Mouse (Mus musculus) embryonic stem cell, embryonic (primary cell): ENCODE measurements at regions not wholly inside any gene's neighbourhood (a gene's known extent, or its start where the extent isn't known, plus 50 kb on each side); places are given as distances from the start of the nearest gene placed in this dataset.

ENCODE experiments used
- CTCF ChIA-PET, 4 experiments: fragments of 300-600 bp in 2 of 4; fragments of 350-600 bp in 2 of 4; sonication (Branson Sonifier 250); formaldehyde crosslinking; loops; one replicate each; lab custom pipeline; 2022; ENCODE audit warnings: inconsistent platforms in 2 of 4; lab: Charles Lee
- POLR2A ChIA-PET, 4 experiments: fragments of 300-600 bp in 2 of 4; fragments of 350-600 bp in 2 of 4; sonication (Branson Sonifier 250); formaldehyde crosslinking; loops; one replicate each; lab custom pipeline; 2022; ENCODE audit warnings: antibody characterized with exemption in 4 of 4, inconsistent platforms in 1 of 4; lab: Charles Lee

- ChIA-PET CTCF (interaction anchor here in 1 of 4 experiments (0.7 kb wide), 1 partner anchor 169 kb away, joined by 5 read pairs; no protein-coding TSS in a partner anchor), POLR2A (no interaction called here)
These were observed 203.1 kb upstream of the Gm9833 start for GRCm38 (mm10) chr3:9884691-9885354.

GRCm38 (mm10) chr3:9885565-9885964, 202.3 kb upstream of the Gm9833 start:
- POLR2A ChIA-PET: no interaction called here
- CTCF ChIA-PET: no interaction called here

GRCm38 (mm10) chr3:9886077-9886476, 201.8 kb upstream of the Gm9833 start:
- CTCF ChIA-PET: no interaction called here
- POLR2A ChIA-PET: no interaction called here

- ChIA-PET CTCF (interaction anchor here in 1 of 4 experiments (0.7 kb wide), 1 partner anchor 166 kb away, joined by 3 read pairs; no protein-coding TSS in a partner anchor), POLR2A (no interaction called here)
These were observed 200.9 kb upstream of the Gm9833 start for GRCm38 (mm10) chr3:9886765-9887626.

- CTCF ChIA-PET: interaction anchor here in 1 of 4 experiments (0.7 kb wide), 1 partner anchor 166 kb away, joined by 3 read pairs; no protein-coding TSS in a partner anchor
- POLR2A ChIA-PET: no interaction called here
These were observed 200.3 kb upstream of the Gm9833 start for GRCm38 (mm10) chr3:9887627-9887994.

- ChIA-PET POLR2A (no interaction called here), CTCF (interaction anchor here in 1 of 4 experiments (0.7 kb wide), 1 partner anchor 167 kb away, joined by 3 read pairs; no protein-coding TSS in a partner anchor)
These were observed 199.9 kb upstream of the Gm9833 start for GRCm38 (mm10) chr3:9888051-9888450.

GRCm38 (mm10) chr3:9892884-9893494, 194.9 kb upstream of the Gm9833 start:
- POLR2A ChIA-PET: no interaction called here

GRCm38 (mm10) chr3:9895396-9896135, 192.3 kb upstream of the Gm9833 start:
- CTCF ChIA-PET: no interaction called here
- POLR2A ChIA-PET: no interaction called here

More at GRCm38 (mm10) chr3:9892884-9893494, 194.9 kb upstream of the Gm9833 start:
- CTCF ChIA-PET: no interaction called here

- CTCF ChIA-PET: no interaction called here
- POLR2A ChIA-PET: no interaction called here
These were observed 191.6 kb upstream of the Gm9833 start for GRCm38 (mm10) chr3:9896303-9896702.

GRCm38 (mm10) chr3:9901663-9902062, 186.2 kb upstream of the Gm9833 start:
- ChIA-PET POLR2A (no interaction called here), CTCF (no interaction called here)

GRCm38 (mm10) chr3:9913357-9913756, 174.6 kb upstream of the Gm9833 start:
- ChIA-PET CTCF (no interaction called here), POLR2A (no interaction called here)

- ChIA-PET POLR2A (no interaction called here), CTCF (no interaction called here)
These were observed 171.3 kb upstream of the Gm9833 start for GRCm38 (mm10) chr3:9916538-9917106.

GRCm38 (mm10) chr3:9920331-9920730, 167.6 kb upstream of the Gm9833 start:
- POLR2A ChIA-PET: interaction anchor here in 1 of 4 experiments (0.6 kb wide), 1 partner anchor 375 kb away, joined by 3 read pairs; no protein-coding TSS in a partner anchor

GRCm38 (mm10) chr3:9921730-9922129, 166.2 kb upstream of the Gm9833 start:
- POLR2A ChIA-PET: interaction anchor here in 1 of 4 experiments (0.6 kb wide), 1 partner anchor 66 kb away, joined by 3 read pairs; no protein-coding TSS in a partner anchor
- CTCF ChIA-PET: no interaction called here

More at GRCm38 (mm10) chr3:9920331-9920730, 167.6 kb upstream of the Gm9833 start:
- CTCF ChIA-PET: no interaction called here

- ChIA-PET POLR2A (no interaction called here), CTCF (no interaction called here)
These were observed 165.3 kb upstream of the Gm9833 start for GRCm38 (mm10) chr3:9922541-9923046.

GRCm38 (mm10) chr3:9924630-9925029, 163.3 kb upstream of the Gm9833 start:
- POLR2A ChIA-PET: no interaction called here
- CTCF ChIA-PET: interaction anchor here in 1 of 4 experiments (0.7 kb wide), 1 partner anchor 62 kb away, joined by 3 read pairs; no protein-coding TSS in a partner anchor

- CTCF ChIA-PET: no interaction called here
- POLR2A ChIA-PET: no interaction called here
These were observed 151.0 kb upstream of the Gm9833 start for GRCm38 (mm10) chr3:9936853-9937441.

- ChIA-PET POLR2A (interaction anchor here in 1 of 4 experiments (0.5 kb wide), 1 partner anchor 1240 kb away, joined by 3 read pairs; no protein-coding TSS in a partner anchor), CTCF (interaction anchor here in 1 of 4 experiments (1.5 kb wide), 1 partner anchor 368 kb away, joined by 4 read pairs; no protein-coding TSS in a partner anchor)
These were observed 149.3 kb upstream of the Gm9833 start for GRCm38 (mm10) chr3:9938651-9939050.
